Mouse (Mus musculus): Measurements from ENCODE around the gene Trim61. TPM values are rescaled to one million over a fixed set of nuclear protein-coding genes. Genes with fewer than 3 reads are reported as not detected.

Gene Trim61
- total RNA-seq, 1 experiment, result 0.09 TPM

GRCm38 (mm10) chr8:65047801-65048200, 29.5 kb upstream of the Trim61 start:
- Histone ChIP-seq H3K27ac (ENCODE audit: insufficient read depth, low read depth, low read length, poor library complexity, severe bottlenecking) (peak overlapping the region; percentile 73; the same call in 1 of the 2 replicates), H3K4me1 (ENCODE audit: control insufficient read depth in 2 of 2, insufficient read depth in 2 of 2, low read length in 2 of 2, poor library complexity in 1 of 2) (peaks cover 16 to 18% of the 10 kb centered on the region in 2 experiments), H3K4me3 (ENCODE audit: insufficient read depth in 1 of 2, low read depth in 1 of 2, low read length in 2 of 2, poor library complexity in 1 of 2, severe bottlenecking in 1 of 2) (no peak overlapping the region), H3K9me3 (ENCODE audit: control insufficient read depth, insufficient read depth, low read depth, low read length) (no peaks in the 10 kb centered on the region), H3K9ac (ENCODE audit: insufficient read depth, low read depth, low read length, poor library complexity, severe bottlenecking) (no peak overlapping the region), H3K36me3 (ENCODE audit: control insufficient read depth, insufficient read depth, low read length, poor library complexity, severe bottlenecking) (no peaks in the 10 kb centered on the region)
- in situ Hi-C loops (cut with MboI; ENCODE audit: low sequenced_read_pairs in 2 of 2, unreplicated experiment in 2 of 2), result no loop called here
- TF ChIP-seq ZNF384 (IDR thresholded peaks at IDR 0.05; ENCODE audit: low read depth, low read length) (no peak), HCFC1 (IDR thresholded peaks at IDR 0.05; ENCODE audit: borderline replicate concordance, insufficient read depth, low read length) (no peak), MAFK (IDR thresholded peaks at IDR 0.05; ENCODE audit: insufficient read depth, low read depth, low read length) (no peak)
- no peak for DNase-seq (ENCODE audit: low read depth, low spot score)

- TF ChIP-seq HCFC1 (IDR thresholded peaks at IDR 0.05; ENCODE audit: borderline replicate concordance, insufficient read depth, low read length) (no peak), ZC3H11A (IDR thresholded peaks at IDR 0.05; ENCODE audit: borderline replicate concordance, low read depth, low read length) (no peak), ZNF384 (IDR thresholded peaks at IDR 0.05; ENCODE audit: low read depth, low read length) (no peak), MAFK (IDR thresholded peaks at IDR 0.05; ENCODE audit: insufficient read depth, low read depth, low read length) (no peak), CHD2 (IDR thresholded peaks at IDR 0.05; ENCODE audit: low read depth, low read length) (no peak)
- no peaks in the 10 kb centered on the region for H3K9me3 ChIP-seq (ENCODE audit: control insufficient read depth, insufficient read depth, low read depth, low read length)
- peak overlapping the region; percentile 73 for H3K27ac ChIP-seq (ENCODE audit: insufficient read depth, low read depth, low read length, poor library complexity, severe bottlenecking)
- in situ Hi-C loops (cut with MboI; ENCODE audit: low sequenced_read_pairs in 2 of 2, unreplicated experiment in 2 of 2), result no loop called here
- H3K9ac ChIP-seq (ENCODE audit: insufficient read depth, low read depth, low read length, poor library complexity, severe bottlenecking), result no peak overlapping the region
- H3K36me3 ChIP-seq (ENCODE audit: control insufficient read depth, insufficient read depth, low read length, poor library complexity, severe bottlenecking), result no peaks in the 10 kb centered on the region
- DNase-seq (ENCODE audit: low read depth, low spot score), result no peak
- H3K4me1 ChIP-seq (ENCODE audit: control insufficient read depth in 2 of 2, insufficient read depth in 2 of 2, low read length in 2 of 2, poor library complexity in 1 of 2), result peaks cover 12 to 18% of the 10 kb centered on the region in 2 experiments; a peak in 3 of 4 replicates
- H3K4me3 ChIP-seq (ENCODE audit: insufficient read depth in 1 of 2, low read depth in 1 of 2, low read length in 2 of 2, poor library complexity in 1 of 2, severe bottlenecking in 1 of 2), result no peak overlapping the region
Measured at GRCm38 (mm10) chr8:65047193-65047592, 28.9 kb upstream of the Trim61 start.

DNA sequence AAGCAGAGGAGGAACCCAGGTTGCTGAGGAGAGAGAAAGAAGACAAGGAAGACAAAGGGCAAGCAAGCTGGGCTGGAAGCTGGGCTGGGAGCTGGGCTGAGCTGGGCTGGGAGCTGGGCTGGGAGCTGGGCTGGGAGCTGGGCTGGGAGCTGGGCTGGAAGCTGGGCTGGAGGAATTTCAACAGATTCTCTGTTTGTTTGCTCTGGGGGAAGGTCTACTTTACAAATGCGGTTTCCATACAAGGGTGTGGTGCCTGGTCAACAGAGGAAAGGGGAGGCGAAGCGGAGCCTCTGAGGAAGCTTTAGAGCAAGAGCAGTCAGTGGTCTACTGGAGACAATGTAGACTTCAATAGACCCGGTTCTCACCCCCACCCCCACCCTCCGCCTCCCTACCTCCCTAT, 28.2 kb upstream of the Trim61 start:
- H3K9me3 ChIP-seq (ENCODE audit: control insufficient read depth, insufficient read depth, low read depth, low read length), result no peaks in the 10 kb centered on the region
- in situ Hi-C loops (cut with MboI; ENCODE audit: low sequenced_read_pairs in 2 of 2, unreplicated experiment in 2 of 2), result no loop called here
- H3K4me3 ChIP-seq (ENCODE audit: insufficient read depth in 1 of 2, low read depth in 1 of 2, low read length in 2 of 2, poor library complexity in 1 of 2, severe bottlenecking in 1 of 2), result peak overlapping the region; percentile 12 to 41
- TF ChIP-seq ZC3H11A (IDR thresholded peaks at IDR 0.05; ENCODE audit: borderline replicate concordance, low read depth, low read length), result no peak
- no peak for TF ChIP-seq ZNF384 (IDR thresholded peaks at IDR 0.05; ENCODE audit: low read depth, low read length)
- TF ChIP-seq HCFC1 (IDR thresholded peaks at IDR 0.05; ENCODE audit: borderline replicate concordance, insufficient read depth, low read length), result no peak
- no peak for TF ChIP-seq MAFK (IDR thresholded peaks at IDR 0.05; ENCODE audit: insufficient read depth, low read depth, low read length)
- TF ChIP-seq CHD2 (IDR thresholded peaks at IDR 0.05; ENCODE audit: low read depth, low read length), result no peak
- H3K9ac ChIP-seq (ENCODE audit: insufficient read depth, low read depth, low read length, poor library complexity, severe bottlenecking), result peak overlapping the region; percentile 43
- H3K36me3 ChIP-seq (ENCODE audit: control insufficient read depth, insufficient read depth, low read length, poor library complexity, severe bottlenecking), result no peaks in the 10 kb centered on the region
- H3K27ac ChIP-seq (ENCODE audit: insufficient read depth, low read depth, low read length, poor library complexity, severe bottlenecking), result peak overlapping the region; percentile 96
- H3K4me1 ChIP-seq (ENCODE audit: control insufficient read depth in 2 of 2, insufficient read depth in 2 of 2, low read length in 2 of 2, poor library complexity in 1 of 2), result peaks cover 12 to 18% of the 10 kb centered on the region in 2 experiments; a peak in 3 of 4 replicates
- no peak for DNase-seq (ENCODE audit: low read depth, low spot score)

DNA sequence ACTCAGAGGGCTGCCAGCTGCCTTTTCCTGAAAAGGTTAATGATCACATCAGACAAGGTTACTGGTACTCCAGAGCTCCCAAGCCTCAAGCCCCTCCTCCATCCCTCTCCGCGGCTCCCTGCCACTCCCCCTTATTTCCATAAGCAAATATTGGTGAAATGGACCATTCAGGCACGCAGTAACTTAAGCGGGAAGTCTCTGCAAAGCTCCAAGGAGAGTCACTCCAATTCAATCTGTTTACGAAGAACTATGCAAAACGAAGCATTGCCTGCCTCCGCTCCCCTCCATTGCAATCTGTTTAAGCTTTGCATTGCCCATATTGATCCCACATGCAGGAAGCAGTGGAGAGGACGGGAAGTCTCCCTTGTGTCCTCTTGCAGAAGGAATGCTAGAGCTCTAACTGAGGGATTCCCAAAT, 18.8 kb upstream of the Trim61 start, which contains the start of gene Apela:
TSS of gene Apela (minus strand) at position 220 of the 417 bp plus-strand sequence.
- H3K4me1 ChIP-seq (ENCODE audit: control insufficient read depth in 2 of 2, insufficient read depth in 2 of 2, low read length in 2 of 2, poor library complexity in 1 of 2), result peaks cover 8 to 16% of the 10 kb centered on the region in 2 experiments
- H3K27ac ChIP-seq (ENCODE audit: insufficient read depth, low read depth, low read length, poor library complexity, severe bottlenecking), result no peak within 1 kb of the TSS
- in situ Hi-C loops (cut with MboI; ENCODE audit: low sequenced_read_pairs in 2 of 2, unreplicated experiment in 2 of 2), result no loop called here
- TF ChIP-seq HCFC1 (IDR thresholded peaks at IDR 0.05; ENCODE audit: borderline replicate concordance, insufficient read depth, low read length) (no peak; the same call in 1 of the 2 replicates), ZNF384 (IDR thresholded peaks at IDR 0.05; ENCODE audit: low read depth, low read length) (no peak), MAFK (IDR thresholded peaks at IDR 0.05; ENCODE audit: insufficient read depth, low read depth, low read length) (no peak), ZC3H11A (IDR thresholded peaks at IDR 0.05; ENCODE audit: borderline replicate concordance, low read depth, low read length) (no peak), CHD2 (IDR thresholded peaks at IDR 0.05; ENCODE audit: low read depth, low read length) (no peak)
- no peaks in the 10 kb centered on the region for H3K36me3 ChIP-seq (ENCODE audit: control insufficient read depth, insufficient read depth, low read length, poor library complexity, severe bottlenecking)
- H3K4me3 ChIP-seq (ENCODE audit: insufficient read depth in 1 of 2, low read depth in 1 of 2, low read length in 2 of 2, poor library complexity in 1 of 2, severe bottlenecking in 1 of 2), result peak within 1 kb of the TSS; percentile 63 to 66
- DNase-seq (ENCODE audit: low read depth, low spot score), result no peak
- no peak within 1 kb of the TSS for H3K9ac ChIP-seq (ENCODE audit: insufficient read depth, low read depth, low read length, poor library complexity, severe bottlenecking)
- no peaks in the 10 kb centered on the region for H3K9me3 ChIP-seq (ENCODE audit: control insufficient read depth, insufficient read depth, low read depth, low read length)

Data from ES-E14 (cell line).